Mouse (Mus musculus) left cerebral cortex, adult 2 months (tissue): ENCODE data around the gene Icosl. TPM values are rescaled to one million over a fixed set of nuclear protein-coding genes. Genes with fewer than 3 reads are reported as not detected.
"Not testable (repeated sequence)": the region's sequence is repeated elsewhere in the genome, so short reads cannot be mapped to it uniquely, and the experiment has no call there.

Experiments used
- DNase-seq, 2 experiments: peaks; one replicate each; pipeline ENCODE4 v3.0.0; 2021 to 2022; ENCODE audit warnings: low spot score in 2 of 2, mixed read lengths in 1 of 2; ENCODE audit errors: extremely low spot score in 1 of 2
- H3K27ac ChIP-seq: fragments of 200-600 bp; 2 replicates; pipeline ENCODE4 v1.8.1; 2022
- H3K4me3 ChIP-seq: fragments of 200-600 bp; 2 replicates; pipeline ENCODE4 v1.8.1; 2022
- CTCF ChIP-seq: fragments of 200-600 bp; IDR thresholded peaks from 2 replicates; pipeline ENCODE4 v1.8.1; 2022; ENCODE audit warnings: antibody characterized with exemption, mild to moderate bottlenecking, moderate library complexity
- intact Hi-C: fragments of 180-260 bp; cut with DNase I; formaldehyde crosslinking; loops from one replicate; pipeline ENCODE4 v1.15.1; 2025
- long read RNA-seq, 2 experiments: library from polyadenylated mRNA; stranded (forward); transcript quantifications; one replicate each; pipeline ENCODE4 v2.0.0; 2021; ENCODE audit warnings: borderline mapping rate in 2 of 2
- total RNA-seq, 2 experiments: library from RNA; stranded (reverse); gene quantifications; 2 replicates each; pipeline ENCODE4 v1.2.3; 2021

Gene Icosl
- 1 to 10 TPM; 3.5 to 3.6 TPM for total RNA-seq
- long read RNA-seq, experiment 1, partial matches to known transcripts, result 1 of 2 reads
- long read RNA-seq, experiment 1, other reads (novel, unspliced or antisense), result 0 of 2 reads
- long read RNA-seq, experiment 2, partial matches to known transcripts, result 1 of 4 reads
- long read RNA-seq, experiment 2, other reads (novel, unspliced or antisense), result 1 of 4 reads

DNA sequence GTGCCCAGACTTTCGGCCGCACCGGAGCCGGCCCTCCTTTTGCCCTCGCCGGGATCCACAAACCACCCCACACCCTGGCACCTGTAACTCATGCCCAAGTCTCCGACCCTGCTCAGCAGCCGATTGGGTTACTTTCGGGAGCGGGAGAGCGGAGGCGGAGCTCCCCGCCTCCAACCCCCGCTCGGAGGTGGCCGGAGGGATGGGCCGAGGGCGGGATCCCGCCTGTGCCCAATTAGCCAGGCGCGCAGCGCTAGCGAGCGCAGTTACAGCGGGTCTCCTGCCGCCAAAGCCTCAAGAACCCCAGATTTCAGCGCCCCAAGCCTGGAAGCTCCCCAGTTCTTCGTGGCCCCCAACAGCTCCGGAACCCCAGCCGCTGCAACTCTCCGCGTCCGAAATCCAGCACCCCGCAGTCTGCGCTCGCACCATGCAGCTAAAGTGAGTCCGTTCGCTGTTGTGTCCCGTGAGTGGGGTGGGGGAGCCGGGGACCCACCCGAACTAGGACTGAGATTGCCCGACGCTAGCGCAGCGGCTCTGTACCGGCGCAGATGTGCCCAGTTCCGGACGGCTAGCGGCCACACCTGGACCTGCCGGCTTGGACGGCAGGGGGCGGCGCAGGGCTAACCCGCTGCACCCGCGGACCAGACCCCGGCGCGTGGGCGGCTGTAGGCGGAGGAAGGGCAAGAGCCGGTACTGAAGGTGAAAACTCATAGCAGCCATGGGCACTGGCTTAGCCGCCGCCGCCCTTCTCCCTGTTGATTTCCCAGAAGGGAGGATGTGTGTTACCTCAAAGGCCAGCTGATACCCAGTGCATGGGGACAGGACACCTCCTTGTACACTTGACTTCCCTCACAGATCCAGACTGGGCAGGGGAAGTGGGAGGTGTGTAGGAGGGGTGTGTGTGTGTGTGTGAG is at the start of gene Icosl:
Gene Icosl, plus strand, starts transcription at position 202 of the 911 bp plus-strand sequence.
- peak within 1 kb of the TSS; percentile 63; the same call in 1 of the 2 replicates for H3K27ac ChIP-seq
- intact Hi-C loops, result no loop called here

DNA sequence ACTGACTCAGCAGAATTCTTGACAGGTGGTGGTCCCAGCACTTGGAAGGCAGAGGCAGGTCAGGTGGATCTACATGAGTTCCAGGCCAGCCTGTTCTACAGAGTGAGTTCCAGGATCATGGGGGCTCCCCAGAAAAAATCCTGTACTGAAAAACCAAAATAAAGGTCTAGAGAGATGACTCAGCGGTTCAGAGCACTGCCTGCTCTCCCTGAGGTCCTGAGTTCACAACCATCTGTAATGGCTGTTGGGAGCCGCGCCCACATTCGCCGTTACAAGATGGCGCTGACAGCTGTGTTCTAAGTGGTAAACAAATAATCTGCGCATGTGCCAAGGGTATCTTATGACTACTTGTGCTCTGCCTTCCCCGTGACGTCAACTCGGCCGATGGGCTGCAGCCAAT is 49.1 kb upstream of the Icosl start:
- intact Hi-C loops, H3K27ac ChIP-seq, H3K4me3 ChIP-seq: not testable (repeated sequence)

More for the DNA sequence above, at the start of gene Icosl:
- H3K4me3 ChIP-seq, result peak within 1 kb of the TSS; percentile 47
- peak; percentile 40 to 52 for DNase-seq
- peak; percentile 51 for TF ChIP-seq CTCF

DNA sequence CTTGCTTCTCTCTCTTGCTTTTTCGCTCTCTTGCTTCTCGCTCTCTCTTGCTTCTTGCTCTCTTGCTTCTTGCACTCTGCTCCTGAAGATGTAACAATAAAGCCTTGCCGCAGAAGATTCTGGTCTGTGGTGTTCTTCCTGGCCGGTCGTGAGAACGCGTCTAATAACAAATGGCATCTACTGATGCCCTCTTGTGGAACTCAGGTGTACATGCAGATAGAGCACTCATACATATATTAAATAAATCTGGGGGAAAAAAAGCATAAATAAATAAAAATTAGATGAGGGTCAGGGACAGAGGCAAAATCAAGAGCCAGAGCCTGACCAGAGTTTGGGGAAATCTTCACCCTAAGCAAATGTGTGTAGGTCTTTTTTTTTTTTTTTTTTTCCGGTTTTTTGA is 43.6 kb upstream of the Icosl start:
- H3K27ac ChIP-seq, intact Hi-C loops, H3K4me3 ChIP-seq, DNase-seq: not testable (repeated sequence)
- TF ChIP-seq CTCF, result peak; percentile 36

More for the DNA sequence above, 49.1 kb upstream of the Icosl start:
- DNase-seq, result not testable (repeated sequence)

DNA sequence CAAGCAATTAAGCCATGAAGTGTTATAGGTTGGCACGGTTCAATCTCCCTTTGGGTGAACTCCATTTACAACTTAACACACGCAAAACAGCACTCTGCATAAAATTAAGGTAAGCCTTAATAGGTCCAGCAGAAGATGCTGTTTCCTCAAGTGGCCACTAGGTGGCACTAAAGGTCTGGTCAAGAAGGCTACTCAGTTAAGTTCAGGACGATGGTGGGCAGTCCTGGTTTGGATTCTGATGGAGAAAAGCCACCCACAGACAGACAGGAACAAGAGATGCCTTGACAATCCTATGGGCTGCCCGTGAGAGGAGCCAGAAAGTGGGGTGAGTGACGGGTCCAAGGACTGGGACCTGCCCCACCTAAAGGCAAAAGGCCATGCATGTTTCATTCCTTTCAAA is 41.0 kb upstream of the Icosl start:
- DNase-seq, result peak; percentile 60 to 68
- intact Hi-C loops, result no loop called here
- Histone ChIP-seq H3K27ac (no peak overlapping the region), H3K4me3 (no peak overlapping the region)
- peak; percentile 89 for TF ChIP-seq CTCF

DNA sequence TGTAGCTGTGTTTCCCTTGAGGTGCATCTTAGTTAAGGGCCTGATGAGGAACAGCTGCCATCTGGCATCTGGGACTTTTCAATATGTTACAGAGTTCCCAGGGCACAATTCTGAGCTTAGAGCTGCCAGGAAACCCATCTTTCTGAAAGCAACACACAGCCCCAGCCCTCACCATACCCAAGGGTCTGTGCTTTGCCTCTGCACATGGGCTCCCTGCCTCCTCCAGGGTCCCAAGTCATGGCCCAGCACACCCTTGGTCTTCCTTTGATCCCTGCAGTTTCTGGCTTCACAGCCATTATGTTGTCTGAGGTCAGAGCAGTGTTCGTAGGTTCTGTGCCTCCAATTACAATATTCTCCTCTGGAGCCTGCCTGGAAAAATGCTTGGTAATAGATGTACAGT is 40.0 kb upstream of the Icosl start:
- intact Hi-C loops, result no loop called here
- Histone ChIP-seq H3K4me3 (no peak overlapping the region), H3K27ac (no peak overlapping the region)
- no peak for TF ChIP-seq CTCF
- no peak for DNase-seq

DNA sequence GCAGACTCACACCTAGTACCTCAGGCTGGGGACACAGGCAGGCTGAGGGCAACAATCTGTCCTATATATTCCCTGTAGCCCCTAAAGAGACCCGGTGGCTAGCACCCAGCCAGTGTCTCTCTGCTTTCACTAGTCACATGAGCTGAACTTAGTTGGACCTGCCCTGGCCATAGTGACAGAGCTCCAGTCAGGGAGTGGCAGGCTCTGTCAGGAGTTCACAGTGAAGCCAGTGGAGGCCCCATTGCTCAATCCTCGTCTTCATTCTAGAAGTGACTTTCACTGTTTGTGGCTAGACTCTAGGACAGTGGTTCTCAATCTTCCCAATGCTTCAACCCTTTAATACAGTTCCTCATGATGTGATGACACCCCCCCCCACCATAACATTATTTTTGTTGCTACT is 37.1 kb upstream of the Icosl start:
- intact Hi-C loops, result loop anchor here (1.0 kb wide), 1 partner anchor 128 kb away; no protein-coding TSS in a partner anchor
- DNase-seq, result no peak
- no peak for TF ChIP-seq CTCF
- no peak overlapping the region for H3K4me3 ChIP-seq
- H3K27ac ChIP-seq, result no peak overlapping the region

DNA sequence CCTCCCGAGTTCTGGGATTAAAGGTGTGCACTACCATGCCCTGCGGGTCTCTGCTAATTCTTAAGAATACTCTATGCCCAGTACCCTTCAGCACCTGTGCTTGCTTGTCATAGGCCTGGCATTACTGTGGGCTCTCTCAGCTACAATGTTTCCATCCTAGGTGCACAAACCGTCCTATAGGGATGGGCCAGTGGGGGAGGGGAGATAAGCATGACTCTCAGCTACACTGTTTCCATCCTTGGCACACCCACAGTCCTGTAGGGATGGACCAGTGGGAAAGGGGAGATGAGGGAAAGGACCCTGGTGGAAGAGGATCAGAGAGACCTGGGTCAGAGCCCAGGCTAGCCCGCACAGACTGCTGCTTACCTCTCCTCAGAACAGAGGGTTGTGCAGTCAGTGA is 32.0 kb upstream of the Icosl start:
- Histone ChIP-seq H3K4me3 (no peak overlapping the region), H3K27ac (no peak overlapping the region)
- TF ChIP-seq CTCF, result no peak
- intact Hi-C loops, result no loop called here
- no peak for DNase-seq

DNA sequence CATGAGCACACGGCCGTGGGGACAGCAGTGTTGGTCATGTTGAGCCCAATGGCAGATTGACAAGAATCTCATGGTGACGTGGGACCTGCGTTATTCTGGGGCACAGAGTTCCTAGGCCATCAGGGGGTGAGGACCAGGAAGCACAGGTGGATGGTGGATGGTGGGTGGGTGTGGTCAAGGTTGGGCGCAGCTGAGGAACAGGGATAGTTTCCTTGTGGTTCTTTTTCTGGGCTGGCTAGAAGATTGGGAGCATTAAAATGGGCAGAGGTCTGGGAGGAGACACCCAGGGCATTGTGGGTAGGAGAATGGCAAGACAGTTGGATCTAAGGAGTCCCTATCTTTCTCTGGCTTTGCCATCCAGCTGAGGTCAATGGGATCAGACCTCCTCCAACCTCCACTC is 27.5 kb upstream of the Icosl start, which contains the start of gene Dnmt3l:
Gene Dnmt3l, plus strand, starts transcription at position 301 of the 400 bp plus-strand sequence.
- no peak within 1 kb of the TSS for H3K27ac ChIP-seq
- TF ChIP-seq CTCF, result no peak
- no peak for DNase-seq
- intact Hi-C loops, result no loop called here
- no peak within 1 kb of the TSS for H3K4me3 ChIP-seq

DNA sequence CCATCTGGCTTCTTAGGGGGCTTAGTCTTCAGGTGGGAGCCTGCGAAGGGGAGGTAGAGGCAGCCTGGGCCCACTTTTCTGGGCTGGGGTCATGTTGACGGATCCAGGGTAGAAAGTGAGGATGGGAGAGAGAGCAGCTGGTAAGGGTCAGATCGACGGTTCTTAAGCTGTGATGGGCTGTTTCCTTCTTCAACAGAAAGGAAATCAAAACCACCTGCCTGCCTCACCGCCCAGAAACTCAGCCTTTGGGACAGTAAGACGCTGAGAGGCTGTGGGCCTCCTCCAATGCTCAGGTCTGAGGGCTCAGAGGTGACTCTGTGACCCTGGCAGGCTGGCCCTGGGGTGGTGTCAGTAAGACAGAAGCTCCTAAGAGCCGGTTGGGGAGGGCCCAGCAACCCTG is 27.0 kb upstream of the Icosl start:
- TF ChIP-seq CTCF, result no peak
- intact Hi-C loops, result no loop called here

DNA sequence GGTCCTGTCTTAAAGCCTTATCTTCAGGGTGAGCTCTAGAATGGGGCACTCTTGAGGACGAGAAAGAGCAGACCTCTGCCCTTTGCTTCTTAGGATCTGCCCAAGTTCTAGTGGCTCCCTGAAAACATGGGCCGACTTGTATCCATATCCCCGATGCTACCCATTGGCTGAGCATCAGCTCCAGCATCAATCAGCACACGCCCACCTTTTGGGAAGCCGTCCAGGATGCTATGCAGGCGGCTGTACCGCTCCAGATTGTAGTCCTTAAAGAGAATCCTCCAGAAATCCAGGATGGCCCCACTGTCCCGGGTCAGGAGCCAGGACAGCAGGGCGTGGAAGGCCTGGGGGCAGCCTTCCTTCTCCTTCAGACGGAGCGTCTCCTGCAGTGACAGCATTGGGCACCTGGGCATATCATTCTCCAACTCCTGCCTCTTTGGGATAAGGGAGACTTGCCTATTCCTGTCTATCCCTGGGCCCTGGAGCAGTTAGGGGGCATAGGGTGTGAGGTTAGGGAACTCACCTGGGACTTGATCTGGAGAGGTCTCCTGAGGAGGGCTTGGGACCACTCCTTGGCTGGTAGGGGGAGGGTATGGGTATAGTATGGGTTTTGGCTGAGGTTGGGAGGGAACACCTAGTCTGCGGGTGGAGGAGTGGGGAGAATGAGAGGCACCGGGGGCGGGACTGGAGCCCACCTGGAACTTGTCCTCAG is 26.3 kb upstream of the Icosl start:
- H3K4me3 ChIP-seq, result no peak overlapping the region
- no peak for TF ChIP-seq CTCF
- intact Hi-C loops, result no loop called here
- DNase-seq, result peak; percentile 26 to 36
- no peak overlapping the region for H3K27ac ChIP-seq

More for the DNA sequence above, 27.0 kb upstream of the Icosl start:
- Histone ChIP-seq H3K27ac (no peak overlapping the region), H3K4me3 (no peak overlapping the region)
- no peak for DNase-seq

DNA sequence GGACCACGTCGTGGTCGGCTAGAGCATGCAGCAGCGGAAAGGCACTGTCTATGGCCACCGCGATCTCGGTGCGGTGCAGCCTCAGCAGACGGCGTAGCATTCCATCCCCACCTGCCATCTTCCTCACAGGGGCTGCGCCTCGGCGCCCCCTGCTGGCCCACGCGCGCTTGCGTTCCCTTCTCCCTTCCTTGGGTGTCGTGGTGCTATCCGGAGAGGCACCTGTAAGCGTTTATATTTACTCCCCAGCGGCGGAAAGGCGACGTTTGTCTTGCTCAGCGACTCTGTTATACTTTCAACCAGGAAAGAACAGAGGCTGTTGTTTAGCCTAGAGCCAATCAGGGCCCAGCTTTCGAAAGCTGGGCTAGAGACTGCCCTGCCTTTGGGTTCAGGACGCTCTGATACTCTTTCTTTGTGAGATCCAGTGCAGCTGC is 25.7 kb upstream of the Icosl start, which contains the start of gene Aire:
Gene Aire, minus strand, starts transcription at position 205 of the 431 bp plus-strand sequence.
- intact Hi-C loops, result no loop called here
- peak; percentile 89 for TF ChIP-seq CTCF
- Histone ChIP-seq H3K27ac (no peak within 1 kb of the TSS), H3K4me3 (no peak within 1 kb of the TSS)
- DNase-seq, result peak; percentile 38 to 58

DNA sequence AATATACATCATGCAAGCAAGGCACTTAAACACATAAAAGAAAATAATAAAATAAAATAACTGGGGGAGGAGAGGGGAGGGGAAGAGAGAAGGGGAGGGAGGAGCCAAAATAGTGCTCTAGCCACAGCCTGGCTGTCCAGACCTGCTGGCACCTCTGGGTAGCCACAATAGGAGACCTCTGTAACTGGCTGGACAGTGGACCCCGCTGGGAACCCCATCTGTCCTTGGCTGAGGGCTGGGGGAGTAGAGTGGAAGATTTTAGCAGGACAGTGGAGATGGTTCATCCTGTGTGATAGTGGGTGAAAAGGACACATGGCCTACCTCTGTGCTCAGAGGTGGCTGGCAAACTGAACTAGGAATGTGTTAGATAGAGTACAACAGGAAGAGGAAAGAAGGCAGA is 24.6 kb upstream of the Icosl start:
- no peak for TF ChIP-seq CTCF
- intact Hi-C loops, result no loop called here

More for the DNA sequence above, 24.6 kb upstream of the Icosl start:
- no peak overlapping the region for H3K27ac ChIP-seq
- DNase-seq, result no peak
- H3K4me3 ChIP-seq, result no peak overlapping the region
